Mouse (Mus musculus): ENCODE data around the gene Efcab6.

DNA sequence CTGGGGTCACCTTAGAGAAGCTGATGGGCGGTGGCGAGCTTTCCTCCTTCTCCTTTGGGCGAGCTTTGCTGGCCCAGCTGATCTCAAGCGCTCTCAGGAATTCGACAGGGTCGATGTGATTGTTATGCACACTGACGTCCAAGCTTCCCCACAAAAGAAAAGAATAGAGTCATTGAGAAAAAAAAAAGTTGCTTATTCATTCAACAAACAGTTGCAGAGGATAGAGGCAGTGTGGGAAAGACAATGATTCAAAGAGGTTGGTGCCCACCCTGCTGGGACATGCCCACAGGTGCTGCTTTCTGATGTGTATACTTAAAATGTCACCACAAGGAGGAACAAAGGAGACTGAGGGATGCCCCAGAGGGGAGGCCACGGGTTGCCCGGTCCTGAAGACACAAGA, 169.2 kb downstream of the Efcab6 start:
- TF ChIP-seq CTCF (IDR thresholded peaks at IDR 0.05 in 2 of 3, conservative IDR thresholded peaks at IDR 0.05 in 1 of 3; ENCODE audit: control insufficient read depth in 1 of 3, insufficient read depth in 1 of 3, low read depth in 2 of 3, low read length in 3 of 3, poor library complexity in 1 of 3, severe bottlenecking in 1 of 3) (no peak), CHD1 (IDR thresholded peaks at IDR 0.05; ENCODE audit: low read depth, low read length) (no peak), MEF2A (IDR thresholded peaks at IDR 0.05; ENCODE audit: extremely low read depth, insufficient replicate concordance, low read depth, low read length, poor library complexity, severe bottlenecking) (no peak), USF1 (IDR thresholded peaks at IDR 0.05; ENCODE audit: low read depth, low read length) (no peak)
